Mouse (Mus musculus) liver, embryonic 11.5 days (tissue): ENCODE measurements around the gene Fam240a. TPM values are rescaled to one million over a fixed set of nuclear protein-coding genes. Genes with fewer than 3 reads are reported as not detected.

Experiments used
- ATAC-seq: fragments of 200-750 bp; cut with Nextera tagmentation; replicated peaks from 2 replicates; pipeline ENCODE4 v1.8.0; 2017; ENCODE audit warnings: moderate number of reproducible peaks, mild to moderate bottlenecking, moderate TSS enrichment, moderate library complexity; ENCODE audit not compliant: low FRiP score
- DNase-seq: peaks from one replicate; pipeline ENCODE4 v3.0.0-alpha.2; 2017; ENCODE audit warnings: low spot score
- H3K27ac ChIP-seq: fragments of 300-500 bp; sonication (generic); 2 replicates; pipeline ENCODE4 v1.5.1; 2014; ENCODE audit warnings: mild to moderate bottlenecking, low read depth, low read length, control low read depth
- H3K27me3 ChIP-seq: fragments of 300-500 bp; sonication (generic); replicated peaks from 2 replicates; pipeline ENCODE4 v1.6.1; 2014; ENCODE audit warnings: low read length, mixed read lengths; ENCODE audit not compliant: control insufficient read depth, insufficient read depth
- H3K36me3 ChIP-seq: fragments of 300-500 bp; sonication (generic); 2 replicates; pipeline ENCODE4 v1.6.1; 2014; ENCODE audit warnings: mild to moderate bottlenecking, low read length, moderate library complexity, mixed read lengths; ENCODE audit not compliant: control insufficient read depth, insufficient read depth
- H3K4me1 ChIP-seq: fragments of 300-500 bp; sonication (generic); replicated peaks from 2 replicates; pipeline ENCODE4 v1.6.1; 2014; ENCODE audit warnings: low read length, mixed read lengths; ENCODE audit not compliant: control insufficient read depth, insufficient read depth
- H3K4me2 ChIP-seq: fragments of 300-500 bp; sonication (generic); 2 replicates; pipeline ENCODE4 v1.6.1; 2014; ENCODE audit warnings: mild to moderate bottlenecking, control low read depth, moderate library complexity
- H3K4me3 ChIP-seq: fragments of 300-500 bp; sonication (generic); 2 replicates; pipeline ENCODE4 v1.5.1; 2014; ENCODE audit warnings: low read depth, low read length, control low read depth
- H3K9ac ChIP-seq: fragments of 300-500 bp; sonication (generic); 2 replicates; pipeline ENCODE4 v1.6.1; 2014; ENCODE audit warnings: low read depth, low read length, control low read depth
- H3K9me3 ChIP-seq: fragments of 300-500 bp; sonication (generic); 2 replicates; pipeline ENCODE4 v1.6.1; 2016; ENCODE audit warnings: low read length, inconsistent platforms, mixed read lengths; ENCODE audit not compliant: control insufficient read depth
- WGBS: fragments of 180-500 bp; shearing (Covaris S2); extraction: QIAGEN DNeasy Blood & Tissue Kit; methylation state at CpG from one replicate; pipeline ENCODE4 v1.1.7; 2014; 5-methylcytosine and 5-hydroxymethylcytosine counted together
- polyA plus RNA-seq: library from polyadenylated mRNA; unstranded; fragments of >200 nt; fragmentation: Nextera tagmentation; extraction: Ambion mirVana; gene quantifications from 2 replicates; pipeline ENCODE4 v1.2.1, GENCODE M21; 2014

Gene Fam240a
- not detected in 2 replicates for polyA plus RNA-seq

DNA sequence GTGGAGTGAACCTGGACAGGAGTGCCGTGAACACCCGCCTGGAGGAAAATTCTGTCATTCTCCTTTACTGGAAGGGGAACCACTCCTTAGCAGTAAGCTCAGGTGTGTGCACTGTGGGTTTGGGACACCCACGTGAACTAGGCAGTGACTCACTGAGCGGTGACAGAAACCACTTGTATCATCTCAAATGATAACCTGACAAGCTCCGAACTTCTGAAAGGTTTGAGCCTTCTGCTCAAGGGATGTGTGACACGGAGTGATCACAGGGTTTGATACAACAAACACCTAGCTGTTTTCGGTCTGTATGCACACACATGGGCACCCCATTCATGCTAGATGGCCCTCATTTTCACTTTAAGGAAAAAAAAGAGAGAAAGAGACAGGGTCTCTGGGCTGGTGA is at the start of gene Fam240a:
Fam240a (minus strand) TSS at position 76 of the 400 bp plus-strand sequence.
- no peak for DNase-seq
- 78% methylated on average over 7 of the region's 7 CpGs for WGBS
- no peak within 1 kb of the TSS for H3K4me3 ChIP-seq

GRCm38 (mm10) chr9:110965910-110966231 is 49.2 kb upstream of the Fam240a start:
- Histone ChIP-seq H3K9me3 (no peaks in the 10 kb centered on the region), H3K36me3 (no peaks in the 10 kb centered on the region), H3K27ac (no peak overlapping the region), H3K9ac (no peak overlapping the region), H3K27me3 (no peaks in the 10 kb centered on the region), H3K4me1 (no peaks in the 10 kb centered on the region), H3K4me3 (no peak overlapping the region), H3K4me2 (no peak overlapping the region)
- DNase-seq = no peak
- WGBS = 75% methylated on average over 2 of the region's 2 CpGs
- ATAC-seq = no peak

More for the DNA sequence above, at the start of gene Fam240a:
- H3K27me3 ChIP-seq = no peaks in the 10 kb centered on the region
- H3K9ac ChIP-seq = no peak within 1 kb of the TSS
- no peaks in the 10 kb centered on the region for H3K4me1 ChIP-seq
- no peak within 1 kb of the TSS for H3K27ac ChIP-seq
- H3K4me2 ChIP-seq = no peak within 1 kb of the TSS
- no peak for ATAC-seq
- no peaks in the 10 kb centered on the region for H3K9me3 ChIP-seq
- no peaks in the 10 kb centered on the region for H3K36me3 ChIP-seq

DNA sequence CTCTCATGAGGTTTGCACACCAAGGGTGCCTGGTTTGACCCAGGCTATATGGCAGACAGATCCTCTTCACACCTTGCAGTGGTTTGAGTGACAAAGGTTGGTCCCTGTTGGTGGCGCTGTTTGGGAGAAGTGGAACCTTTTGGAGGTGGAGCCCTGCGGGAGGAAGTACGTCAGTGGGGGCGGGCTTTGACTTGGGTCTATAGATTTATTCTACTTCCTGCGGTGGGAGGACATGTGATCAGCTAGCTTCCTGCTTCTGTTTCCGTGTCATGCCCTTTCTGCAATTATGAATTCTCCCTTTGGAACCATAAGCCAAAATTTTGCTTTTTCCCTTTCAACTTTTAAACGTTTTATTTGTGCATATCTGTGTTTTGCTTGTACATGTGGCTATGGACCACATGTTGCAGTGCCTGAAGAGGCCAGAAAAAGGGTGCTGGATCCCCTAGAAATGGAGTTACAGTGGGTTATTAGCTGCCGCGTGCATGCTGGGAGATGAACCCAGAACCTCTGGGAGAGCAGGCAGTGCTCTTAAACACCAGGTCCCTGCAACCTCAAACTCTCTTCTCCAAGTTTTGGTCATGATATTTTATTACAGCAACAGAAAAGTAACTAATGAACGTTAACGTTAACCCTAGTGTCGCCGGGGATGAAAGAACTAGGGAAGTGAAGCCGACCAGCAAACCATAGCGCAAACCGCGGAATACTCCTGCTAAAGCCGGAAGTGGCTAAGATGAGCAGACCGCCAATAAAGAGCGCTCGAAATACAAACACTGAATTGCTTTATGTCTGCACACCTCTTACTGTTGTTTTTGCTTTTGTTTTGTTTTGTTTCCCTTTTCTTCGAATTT is 48.6 kb upstream of the Fam240a start:
- Histone ChIP-seq H3K4me1 (no peaks in the 10 kb centered on the region), H3K4me3 (no peak overlapping the region), H3K9me3 (no peaks in the 10 kb centered on the region), H3K27ac (no peak overlapping the region), H3K9ac (no peak overlapping the region), H3K4me2 (no peak overlapping the region), H3K36me3 (no peaks in the 10 kb centered on the region), H3K27me3 (no peaks in the 10 kb centered on the region)
- ATAC-seq (no peak), DNase-seq (no peak)
- WGBS = 87% methylated on average over 22 of the region's 22 CpGs

DNA sequence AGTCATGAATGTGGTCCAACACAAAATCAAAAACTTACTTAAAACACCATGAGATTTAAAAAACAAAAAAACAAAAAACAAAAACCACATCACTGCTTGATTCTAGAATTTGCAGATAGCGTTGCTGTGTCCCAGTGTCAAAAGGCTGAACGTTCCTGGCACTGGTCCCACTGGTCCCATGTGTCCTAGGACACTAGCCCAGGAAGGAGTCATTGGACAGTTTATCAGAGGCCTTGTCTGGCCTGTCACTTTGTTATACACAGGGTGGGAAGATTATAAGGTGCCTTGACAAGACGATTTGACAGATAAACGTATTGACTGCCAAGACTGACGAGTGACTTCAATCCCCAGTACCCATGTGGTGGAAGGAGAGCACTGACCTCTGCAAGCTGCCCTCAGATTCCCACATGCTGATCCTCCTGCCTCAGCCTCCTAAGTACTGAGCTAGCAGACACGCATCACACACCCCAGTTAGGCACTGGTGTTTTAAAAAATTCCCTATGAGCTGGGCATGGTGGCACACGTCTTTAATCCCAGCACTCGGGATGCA is 47.0 kb upstream of the Fam240a start:
- ATAC-seq (no peak), DNase-seq (no peak)
- Histone ChIP-seq H3K27me3 (no peaks in the 10 kb centered on the region), H3K4me2 (no peak overlapping the region), H3K9ac (no peak overlapping the region), H3K36me3 (no peaks in the 10 kb centered on the region), H3K4me1 (no peaks in the 10 kb centered on the region), H3K9me3 (no peaks in the 10 kb centered on the region), H3K27ac (no peak overlapping the region), H3K4me3 (no peak overlapping the region)
- WGBS = 81% methylated on average over 8 of the region's 8 CpGs

- Histone ChIP-seq H3K4me3 (no peak overlapping the region), H3K4me1 (no peaks in the 10 kb centered on the region), H3K9me3 (no peaks in the 10 kb centered on the region), H3K36me3 (no peaks in the 10 kb centered on the region), H3K4me2 (no peak overlapping the region), H3K9ac (no peak overlapping the region), H3K27me3 (no peaks in the 10 kb centered on the region), H3K27ac (no peak overlapping the region)
- no peak for ATAC-seq
- DNase-seq = no peak
- WGBS = 93% methylated on average over 8 of the region's 8 CpGs
Observed at GRCm38 (mm10) chr9:110961386-110961785, 44.7 kb upstream of the Fam240a start.

DNA sequence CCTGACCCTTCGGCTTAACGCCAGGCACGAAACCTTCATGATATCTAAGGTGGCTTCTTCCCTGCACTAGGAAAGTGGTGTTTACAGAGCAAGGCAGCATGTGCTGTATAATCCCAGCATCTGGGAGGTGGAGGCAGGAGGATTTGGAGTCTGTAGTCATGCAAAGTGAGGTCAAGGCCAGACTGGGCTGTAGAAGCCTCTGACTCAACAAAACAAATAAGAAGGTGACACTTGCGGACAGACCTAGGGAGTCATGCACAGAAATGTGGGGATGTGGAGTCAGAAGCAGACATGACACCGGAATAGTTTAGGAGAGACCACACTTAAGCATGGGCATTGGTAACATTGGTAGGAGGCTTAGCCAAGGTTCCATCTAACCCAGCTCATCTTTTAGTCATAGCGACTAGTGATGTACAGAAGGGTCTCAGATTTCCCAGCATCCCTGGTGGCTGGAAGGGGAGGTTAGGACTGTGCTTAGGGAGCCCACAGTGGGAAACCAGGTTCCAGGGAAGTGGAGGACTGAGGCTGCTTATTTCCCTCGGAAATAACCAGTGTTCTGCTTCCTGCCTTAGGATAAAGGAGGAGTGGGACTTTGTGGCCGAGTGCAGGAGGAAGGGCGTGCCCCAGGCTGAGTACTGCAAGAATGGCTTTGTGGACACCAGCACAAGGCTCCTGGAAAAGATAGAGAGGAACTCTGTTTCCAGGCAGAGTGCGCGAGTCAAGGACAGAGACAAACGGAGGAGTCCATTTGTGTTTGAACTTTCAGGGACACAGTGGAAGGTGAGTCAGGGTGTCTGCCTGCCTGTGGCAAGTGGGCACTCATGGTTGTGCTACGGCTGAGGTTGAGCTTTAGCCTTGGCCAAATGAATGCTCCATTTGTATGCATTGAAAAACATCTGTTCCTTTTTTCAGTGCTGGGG is 43.8 kb upstream of the Fam240a start:
- WGBS = 78% methylated on average over 13 of the region's 13 CpGs
- Histone ChIP-seq H3K4me1 (no peaks in the 10 kb centered on the region), H3K36me3 (no peaks in the 10 kb centered on the region), H3K27ac (no peak overlapping the region), H3K9ac (no peak overlapping the region), H3K27me3 (peaks cover under 1% of the 10 kb centered on the region), H3K9me3 (no peaks in the 10 kb centered on the region), H3K4me3 (no peak overlapping the region), H3K4me2 (no peak overlapping the region)
- ATAC-seq = no peak
- DNase-seq = no peak

- Histone ChIP-seq H3K4me2 (no peak overlapping the region), H3K27me3 (peaks cover 6% of the 10 kb centered on the region), H3K36me3 (no peaks in the 10 kb centered on the region), H3K4me3 (no peak overlapping the region), H3K4me1 (no peaks in the 10 kb centered on the region), H3K9me3 (no peaks in the 10 kb centered on the region), H3K27ac (no peak overlapping the region), H3K9ac (no peak overlapping the region)
- WGBS = 75% methylated on average over 5 of the region's 5 CpGs
- ATAC-seq (no peak), DNase-seq (no peak)
Observed at GRCm38 (mm10) chr9:110959669-110960068, 43.0 kb upstream of the Fam240a start.

DNA sequence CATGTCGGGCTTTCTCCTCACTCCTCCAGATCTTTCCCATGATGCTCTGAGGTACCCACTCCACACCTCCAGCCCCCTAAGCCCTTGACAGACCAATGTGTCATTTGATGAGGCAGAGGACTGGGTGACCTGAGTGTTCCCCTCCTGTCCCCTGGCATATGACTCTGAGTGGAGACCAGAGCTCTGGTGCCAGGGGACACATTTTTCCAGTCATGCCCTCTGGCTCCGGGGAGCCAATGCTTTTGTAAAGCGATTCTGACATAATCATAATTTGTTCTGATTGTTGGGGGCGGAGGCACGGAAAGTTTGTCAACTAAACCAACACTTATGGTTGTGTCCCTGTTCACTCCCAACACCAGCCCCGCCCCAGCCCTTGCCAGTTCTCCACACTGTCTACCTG is 39.3 kb upstream of the Fam240a start:
- no peak overlapping the region for H3K27ac ChIP-seq
- H3K9ac ChIP-seq = no peak overlapping the region
- no peak overlapping the region for H3K4me2 ChIP-seq
- no peaks in the 10 kb centered on the region; the same call in 1 of the 2 replicates for H3K4me1 ChIP-seq
- peaks cover 10% of the 10 kb centered on the region for H3K27me3 ChIP-seq
- WGBS = 84% methylated on average over 6 of the region's 6 CpGs
- no peaks in the 10 kb centered on the region for H3K9me3 ChIP-seq
- ATAC-seq (no peak), DNase-seq (no peak)
- H3K36me3 ChIP-seq = no peaks in the 10 kb centered on the region
- H3K4me3 ChIP-seq = no peak overlapping the region
